Mouse (Mus musculus) embryonic facial prominence, embryonic 11.5 days (tissue): ENCODE measurements around the gene Trim41. TPM values are rescaled to one million over a fixed set of nuclear protein-coding genes. Genes with fewer than 3 reads are reported as not detected.

Source experiments
- ATAC-seq: fragments of 200-750 bp; cut with Nextera tagmentation; replicated peaks from 2 replicates; pipeline ENCODE4 v1.8.0; 2017; ENCODE audit warnings: low read depth; ENCODE audit not compliant: insufficient number of reproducible peaks, low FRiP score, low TSS enrichment
- DNase-seq: peaks from one replicate; pipeline ENCODE4 v3.0.0-alpha.2; 2015; ENCODE audit warnings: low spot score
- H3K27ac ChIP-seq: fragments of 300-500 bp; sonication (generic); replicated peaks from 2 replicates; pipeline ENCODE4 v1.5.1; 2014; ENCODE audit warnings: mild to moderate bottlenecking, low read depth, low read length, control low read depth
- H3K27me3 ChIP-seq: fragments of 300-500 bp; sonication (generic); 2 replicates; pipeline ENCODE4 v1.6.1; 2014; ENCODE audit warnings: mild to moderate bottlenecking, low read length, moderate library complexity, mixed read lengths; ENCODE audit not compliant: control insufficient read depth, insufficient read depth
- H3K36me3 ChIP-seq: fragments of 300-500 bp; sonication (generic); replicated peaks from 2 replicates; pipeline ENCODE4 v1.6.1; 2014; ENCODE audit warnings: low read depth, mild to moderate bottlenecking, low read length, moderate library complexity, mixed read lengths; ENCODE audit not compliant: control insufficient read depth, insufficient read depth
- H3K4me1 ChIP-seq: fragments of 300-500 bp; sonication (generic); 2 replicates; pipeline ENCODE4 v1.6.1; 2014; ENCODE audit warnings: low read length, mixed read lengths; ENCODE audit not compliant: control insufficient read depth, insufficient read depth
- H3K4me2 ChIP-seq: fragments of 300-500 bp; sonication (generic); 2 replicates; pipeline ENCODE4 v1.6.1; 2014; ENCODE audit warnings: low read depth, mild to moderate bottlenecking, control low read depth, low read length, moderate library complexity
- H3K4me3 ChIP-seq: fragments of 300-500 bp; sonication (generic); 2 replicates; pipeline ENCODE4 v1.5.1; 2014; ENCODE audit warnings: low read depth, low read length, control low read depth
- H3K9ac ChIP-seq: fragments of 300-500 bp; sonication (generic); replicated peaks from 2 replicates; pipeline ENCODE4 v1.6.1; 2014; ENCODE audit warnings: mild to moderate bottlenecking, control low read depth, low read length
- H3K9me3 ChIP-seq: fragments of 300-500 bp; sonication (generic); replicated peaks from 2 replicates; pipeline ENCODE4 v1.6.1; 2016; ENCODE audit warnings: mild to moderate bottlenecking, low read length, inconsistent platforms, mixed read lengths; ENCODE audit not compliant: control insufficient read depth
- WGBS: fragments of 180-500 bp; shearing (Covaris S2); extraction: QIAGEN DNeasy Blood & Tissue Kit; methylation state at CpG from one replicate; pipeline ENCODE4 v1.1.7; 2014; 5-methylcytosine and 5-hydroxymethylcytosine counted together
- polyA plus RNA-seq: library from polyadenylated mRNA; unstranded; fragments of >200 nt; fragmentation: Nextera tagmentation; extraction: Ambion mirVana; gene quantifications from 2 replicates; pipeline ENCODE4 v1.2.1, GENCODE M21; 2014

Trim41 gene
- polyA plus RNA-seq, 1 experiment from 2014 or later: 3.2 TPM

DNA sequence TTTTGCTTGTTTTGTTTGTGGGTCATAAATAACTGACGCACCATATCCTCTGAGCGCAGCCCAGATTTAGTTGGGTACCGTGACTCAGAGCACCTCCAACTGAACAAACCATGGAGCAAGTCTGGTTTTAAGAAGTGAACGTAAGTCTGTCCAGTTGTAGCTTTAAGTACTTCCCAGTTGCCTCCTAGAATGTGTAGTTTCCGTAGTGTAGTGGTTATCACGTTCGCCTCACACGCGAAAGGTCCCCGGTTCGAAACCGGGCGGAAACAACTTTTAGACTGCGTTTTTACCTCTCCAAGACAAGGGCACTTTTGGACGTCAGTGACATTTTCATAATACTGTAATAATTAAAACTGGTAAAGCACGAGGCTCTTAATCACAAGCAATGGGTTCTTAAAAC lies 1.2 kb upstream of the Trim41 start:
- Histone ChIP-seq H3K27ac (no peak overlapping the region), H3K4me2 (peak overlapping the region; percentile 40), H3K9ac (no peak overlapping the region), H3K9me3 (no peaks in the 10 kb centered on the region), H3K4me3 (peak overlapping the region; percentile 82), H3K4me1 (no peaks in the 10 kb centered on the region), H3K27me3 (no peaks in the 10 kb centered on the region), H3K36me3 (no peaks in the 10 kb centered on the region)
- ATAC-seq (no peak), DNase-seq (peak; percentile 97)
- WGBS: under 1% methylated on average over 16 of the region's 16 CpGs

DNA sequence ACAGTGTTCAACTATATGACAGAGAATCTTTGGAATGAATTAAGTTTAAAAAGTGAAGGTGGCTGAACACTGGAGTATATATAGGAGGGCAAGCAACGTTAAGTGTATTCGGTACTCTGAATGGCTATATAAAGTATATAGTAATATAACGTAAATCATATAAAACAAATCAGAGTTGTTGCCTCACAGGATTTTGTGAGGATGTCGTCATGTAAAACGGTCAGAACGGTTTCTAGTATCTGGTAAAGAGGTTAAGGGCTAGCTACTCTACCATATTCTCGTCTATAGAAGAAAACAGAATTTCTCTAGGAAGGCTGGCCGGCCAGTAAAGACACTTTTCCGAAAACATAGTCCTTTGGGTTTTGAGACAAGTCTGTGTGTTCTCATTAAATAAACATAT lies 641 bp upstream of the Trim41 start:
- H3K9ac ChIP-seq: peak overlapping the region; percentile 86; the same call in 1 of the 2 replicates
- H3K36me3 ChIP-seq: no peaks in the 10 kb centered on the region
- H3K4me3 ChIP-seq: peak overlapping the region; percentile 82
- no peaks in the 10 kb centered on the region for H3K9me3 ChIP-seq
- no peaks in the 10 kb centered on the region for H3K4me1 ChIP-seq
- no peak for DNase-seq
- no peak for ATAC-seq
- 7% methylated on average over 9 of the region's 9 CpGs for WGBS
- H3K27ac ChIP-seq: no peak overlapping the region; the same call in 1 of the 2 replicates
- H3K4me2 ChIP-seq: peak overlapping the region; percentile 40
- no peaks in the 10 kb centered on the region for H3K27me3 ChIP-seq

- Histone ChIP-seq H3K9me3 (no peaks in the 10 kb centered on the region), H3K4me2 (peak overlapping the region; percentile 65), H3K9ac (peak overlapping the region; percentile 72), H3K4me3 (peak overlapping the region; percentile 82), H3K27me3 (no peaks in the 10 kb centered on the region), H3K36me3 (no peaks in the 10 kb centered on the region), H3K27ac (no peak overlapping the region), H3K4me1 (no peaks in the 10 kb centered on the region)
- ATAC-seq: peak; percentile 59
- peak; percentile 67 for DNase-seq
- 4% methylated on average over 23 of the region's 23 CpGs for WGBS
Observed at GRCm38 (mm10) chr11:48816281-48816781, 822 bp downstream of the Trim41 start.

DNA sequence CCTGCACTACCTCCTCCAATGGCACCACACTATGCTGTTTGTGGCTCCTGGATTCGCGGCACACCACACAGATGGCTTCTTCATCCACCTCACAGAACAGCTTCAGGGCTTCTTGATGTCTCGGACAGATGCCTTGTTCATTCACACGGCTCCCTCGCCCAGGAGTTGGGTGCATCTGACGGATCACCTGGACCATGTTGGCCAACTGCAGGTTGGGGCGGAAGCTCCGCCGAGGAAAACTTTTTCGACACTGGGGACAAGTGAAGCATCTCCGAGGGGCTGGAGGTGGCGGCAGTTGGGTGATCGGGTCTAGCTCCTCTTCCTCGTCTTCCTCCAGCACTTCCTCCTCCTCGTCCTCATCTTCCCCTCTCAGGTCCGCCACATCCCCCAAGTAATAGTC lies 1.3 kb downstream of the Trim41 start:
- Histone ChIP-seq H3K36me3 (no peaks in the 10 kb centered on the region), H3K27me3 (no peaks in the 10 kb centered on the region), H3K4me2 (peak overlapping the region; percentile 65), H3K27ac (no peak overlapping the region), H3K4me3 (peak overlapping the region; percentile 82), H3K4me1 (no peaks in the 10 kb centered on the region), H3K9me3 (no peaks in the 10 kb centered on the region), H3K9ac (no peak overlapping the region; the same call in 1 of the 2 replicates)
- ATAC-seq: no peak
- 79% methylated on average over 16 of the region's 16 CpGs for WGBS
- no peak for DNase-seq

- H3K4me1 ChIP-seq: no peaks in the 10 kb centered on the region
- DNase-seq: no peak
- no peak overlapping the region for H3K27ac ChIP-seq
- H3K4me3 ChIP-seq: no peak overlapping the region
- no peaks in the 10 kb centered on the region for H3K9me3 ChIP-seq
- no peak overlapping the region for H3K9ac ChIP-seq
- H3K36me3 ChIP-seq: no peaks in the 10 kb centered on the region; the same call in 1 of the 2 replicates
- ATAC-seq: no peak
- H3K27me3 ChIP-seq: no peaks in the 10 kb centered on the region
- H3K4me2 ChIP-seq: no peak overlapping the region
Observed at GRCm38 (mm10) chr11:48813782-48814181, 3.4 kb downstream of the Trim41 start.

DNA sequence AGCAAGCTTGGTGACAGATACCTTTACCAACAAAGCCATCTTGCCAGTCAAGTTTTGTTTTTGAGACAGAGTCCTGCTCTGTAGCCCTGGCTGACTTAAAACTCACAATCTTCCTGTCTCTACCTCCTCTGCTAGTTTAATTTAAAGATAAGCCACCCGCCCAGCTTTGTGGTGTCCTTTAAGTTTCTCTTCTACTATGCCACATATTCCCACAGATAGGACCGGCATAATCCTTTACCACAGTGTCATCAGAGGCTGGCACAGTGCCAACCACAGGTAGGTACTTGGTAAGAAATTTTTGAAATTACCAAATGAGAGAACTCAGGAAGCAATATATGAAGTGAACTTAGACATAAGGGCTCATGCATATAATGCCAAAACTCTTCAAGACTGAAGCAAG lies 7.0 kb downstream of the Trim41 start:
- Histone ChIP-seq H3K4me1 (no peaks in the 10 kb centered on the region), H3K4me2 (no peak overlapping the region), H3K9me3 (no peaks in the 10 kb centered on the region), H3K4me3 (no peak overlapping the region), H3K36me3 (peaks cover 10% of the 10 kb centered on the region), H3K27me3 (no peaks in the 10 kb centered on the region), H3K9ac (no peak overlapping the region), H3K27ac (no peak overlapping the region)
- WGBS: 87% methylated on average over 2 of the region's 2 CpGs
- DNase-seq (no peak), ATAC-seq (no peak)

GRCm38 (mm10) chr11:48809434-48809830 lies 7.7 kb downstream of the Trim41 start:
- Histone ChIP-seq H3K9me3 (no peaks in the 10 kb centered on the region), H3K4me1 (no peaks in the 10 kb centered on the region), H3K4me2 (no peak overlapping the region), H3K36me3 (peaks cover 13% of the 10 kb centered on the region), H3K4me3 (no peak overlapping the region), H3K27ac (no peak overlapping the region), H3K27me3 (no peaks in the 10 kb centered on the region), H3K9ac (no peak overlapping the region)
- ATAC-seq: no peak
- 76% methylated on average over 4 of the region's 4 CpGs for WGBS
- DNase-seq: no peak

DNA sequence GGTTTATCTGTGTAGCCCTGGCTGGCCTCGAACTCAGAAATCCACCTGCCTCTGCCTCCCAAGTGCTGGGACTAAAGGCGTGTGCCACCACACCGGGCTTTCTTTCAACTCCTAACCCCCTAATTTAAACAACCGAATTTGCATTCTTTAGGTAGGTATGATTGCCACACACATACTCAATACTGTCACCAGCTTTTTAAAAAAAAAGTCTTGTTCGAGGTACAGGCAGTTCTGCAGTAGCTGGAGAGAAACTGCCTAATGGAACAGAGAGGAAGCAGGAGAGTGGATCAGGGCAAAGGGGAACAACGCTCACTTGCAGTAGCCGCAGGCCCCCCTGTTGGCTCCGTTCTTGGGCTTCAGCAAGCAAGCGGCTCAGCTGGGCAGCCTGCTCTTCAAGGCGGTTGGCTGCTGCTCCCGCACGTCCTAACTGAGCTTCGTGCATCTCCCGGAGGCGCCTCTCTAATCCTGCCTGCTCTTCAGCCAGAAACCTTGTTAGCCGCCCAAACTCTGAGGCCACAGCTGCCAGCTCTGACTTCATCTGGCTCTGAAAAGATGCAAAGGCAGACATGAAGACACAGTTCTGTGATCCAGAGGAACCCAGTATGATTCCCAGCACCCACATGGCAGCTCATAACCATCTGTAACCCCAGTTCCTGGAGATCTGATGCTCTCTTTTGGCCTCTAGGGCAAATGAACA lies 8.3 kb downstream of the Trim41 start:
- WGBS: 72% methylated on average over 16 of the region's 16 CpGs
- no peaks in the 10 kb centered on the region for H3K9me3 ChIP-seq
- ATAC-seq: no peak
- H3K27ac ChIP-seq: no peak overlapping the region
- no peak overlapping the region for H3K4me3 ChIP-seq
- no peaks in the 10 kb centered on the region for H3K4me1 ChIP-seq
- DNase-seq: no peak
- H3K9ac ChIP-seq: no peak overlapping the region
- H3K27me3 ChIP-seq: no peaks in the 10 kb centered on the region
- H3K36me3 ChIP-seq: peaks cover 18% of the 10 kb centered on the region
- no peak overlapping the region for H3K4me2 ChIP-seq
